Mouse (Mus musculus) kidney, embryonic 16.5 days (tissue): ENCODE data around the gene Wfdc13. TPM values are rescaled to one million over a fixed set of nuclear protein-coding genes. Genes with fewer than 3 reads are reported as not detected.

Experiments
- polyA plus RNA-seq: library from polyadenylated mRNA; unstranded; fragments of >200 nt; fragmentation: Nextera tagmentation; extraction: Ambion mirVana; gene quantifications from 2 replicates; pipeline ENCODE4 v1.2.1, GENCODE M21; 2015

Wfdc13 gene
- polyA plus RNA-seq, 1 experiment from 2014 or later = 0.97 TPM

Other genes starting within 250 kb of the Wfdc13 start
- gene Sdc4, start 241.2 kb upstream of the Wfdc13 start, polyA plus RNA-seq = 204 and 209 TPM in 2 replicates
- 65.9 and 67.0 TPM in 2 replicates for gene Sys1, start 228.1 kb upstream of the Wfdc13 start, polyA plus RNA-seq
- 8.1 and 14.0 TPM in 2 replicates for gene Gm20458, start 224.1 kb upstream of the Wfdc13 start, polyA plus RNA-seq
- not detected in 2 replicates for gene Trp53tg5, start 211.4 kb upstream of the Wfdc13 start, polyA plus RNA-seq
- gene Dbndd2, start 199.0 kb upstream of the Wfdc13 start, polyA plus RNA-seq = 12.6 and 18.2 TPM in 2 replicates
- 70.7 and 75.8 TPM in 2 replicates for gene Pigt, start 187.6 kb upstream of the Wfdc13 start, polyA plus RNA-seq
- 399 and 441 TPM in 2 replicates for gene Wfdc2, start 122.7 kb upstream of the Wfdc13 start, polyA plus RNA-seq
- gene Spint3, start 111.6 kb upstream of the Wfdc13 start, polyA plus RNA-seq = not detected in 2 replicates
- gene Wfdc6a, start 99.7 kb upstream of the Wfdc13 start, polyA plus RNA-seq = not detected in 2 replicates
- gene Eppin, start 91.5 kb upstream of the Wfdc13 start, polyA plus RNA-seq = not detected in 2 replicates
- not detected in 2 replicates for gene Wfdc6b, start 71.6 kb upstream of the Wfdc13 start, polyA plus RNA-seq
- gene Wfdc8, start 71.5 kb upstream of the Wfdc13 start, polyA plus RNA-seq = not detected in 2 replicates
- gene Wfdc16, start 46.3 kb upstream of the Wfdc13 start, polyA plus RNA-seq = not detected in 2 replicates
- not detected in 2 replicates for gene Wfdc10, start 29.1 kb upstream of the Wfdc13 start, polyA plus RNA-seq
- not detected in 2 replicates for gene Wfdc9, start 28.5 kb upstream of the Wfdc13 start, polyA plus RNA-seq
- gene Wfdc11, start 11.0 kb upstream of the Wfdc13 start, polyA plus RNA-seq = not detected in 2 replicates
- gene Spint4, start 13.4 kb downstream of the Wfdc13 start, polyA plus RNA-seq = 0.49 and 1.2 TPM in 2 replicates
- not detected in 2 replicates for gene Spint5, start 30.2 kb downstream of the Wfdc13 start, polyA plus RNA-seq
- 1.1 and 1.2 TPM in 2 replicates for gene Wfdc3, start 60.8 kb downstream of the Wfdc13 start, polyA plus RNA-seq
- 73.3 and 74.2 TPM in 2 replicates for gene Dnttip1, start 60.9 kb downstream of the Wfdc13 start, polyA plus RNA-seq
- 449 and 509 TPM in 2 replicates for gene Ube2c, start 84.8 kb downstream of the Wfdc13 start, polyA plus RNA-seq
- gene Tnnc2, start 94.9 kb downstream of the Wfdc13 start, polyA plus RNA-seq = 21.0 and 22.3 TPM in 2 replicates
- 22.7 and 25.2 TPM in 2 replicates for gene Snx21, start 100.7 kb downstream of the Wfdc13 start, polyA plus RNA-seq
- gene Acot8, start 119.8 kb downstream of the Wfdc13 start, polyA plus RNA-seq = 27.3 and 30.8 TPM in 2 replicates
- 10.6 and 11.9 TPM in 2 replicates for gene Zswim3, start 120.0 kb downstream of the Wfdc13 start, polyA plus RNA-seq
- 21.7 and 22.3 TPM in 2 replicates for gene Zswim1, start 137.6 kb downstream of the Wfdc13 start, polyA plus RNA-seq
- gene Spata25, start 143.4 kb downstream of the Wfdc13 start, polyA plus RNA-seq = not detected in 2 replicates
- 206 and 211 TPM in 2 replicates for gene Ctsa, start 147.8 kb downstream of the Wfdc13 start, polyA plus RNA-seq
- gene Neurl2, start 148.3 kb downstream of the Wfdc13 start, polyA plus RNA-seq = 8.8 and 9.0 TPM in 2 replicates
- 44.8 and 47.5 TPM in 2 replicates for gene Pltp, start 172.6 kb downstream of the Wfdc13 start, polyA plus RNA-seq
- gene Pcif1, start 194.2 kb downstream of the Wfdc13 start, polyA plus RNA-seq = 74.9 and 79.7 TPM in 2 replicates
- gene Zfp335, start 226.7 kb downstream of the Wfdc13 start, polyA plus RNA-seq = 15.1 and 16.2 TPM in 2 replicates